Mouse (Mus musculus) small intestine, adult 2 months (tissue): ENCODE data around the gene Slc28a1.

Source experiments
- CTCF ChIP-seq: fragments of 200-500 bp; IDR thresholded peaks from 2 replicates; pipeline ENCODE4 v1.5.1; 2012; ENCODE audit warnings: low read depth, mild to moderate bottlenecking, control low read depth, inconsistent platforms, low read length, moderate library complexity, mixed read lengths; ENCODE audit not compliant: insufficient replicate concordance, insufficient read length; ENCODE audit errors: extremely low read depth
- POLR2A ChIP-seq: fragments of 200-500 bp; IDR thresholded peaks from 2 replicates; pipeline ENCODE4 v1.6.1; 2012; ENCODE audit warnings: low read depth, mild to moderate bottlenecking, control low read depth, inconsistent platforms, low read length, moderate library complexity

GRCm38 (mm10) chr7:81139100-81139499, 24.5 kb downstream of the Slc28a1 start:
- TF ChIP-seq CTCF = no peak
- TF ChIP-seq POLR2A = no peak
